In genomic region chr7:110782135-110782534, GRCm38 (mm10) we compare ENCODE assay signal across 10 mouse cellular contexts. TPM values are rescaled to one million over a fixed set of nuclear protein-coding genes. Genes with fewer than 3 reads are reported as not detected.
DNase-seq lines count a peak whose midpoint lies in the region; ATAC-seq and TF ChIP-seq lines count a peak whose summit lies in the region.
"Had no signal": no experiment of that assay in that cellular context is flagged by ENCODE, and none has a peak within 500 bp of the region (broad histone marks: within the 10 kb centered on the region; RNA-seq: fewer than 3 reads in every experiment).

No protein-coding gene starts in this region.

- TF ChIP-seq CTCF in heart, postnatal 0 days (IDR thresholded peaks at IDR 0.05; ENCODE audit: low read depth): no peak

- H3K4me1 ChIP-seq in embryonic facial prominence, embryonic 13.5 days: peaks cover 39% of the 10 kb centered on the region
- H3K4me1 ChIP-seq in embryonic facial prominence, embryonic 10.5 days: peaks cover 65% of the 10 kb centered on the region
- peaks cover 21% of the 10 kb centered on the region for H3K4me1 ChIP-seq in heart, postnatal 0 days (ENCODE audit: control insufficient read depth, insufficient read depth)

- peak; percentile 55; the same call in 1 of the 2 replicates for TF ChIP-seq EP300 in heart, postnatal 0 days (IDR thresholded peaks at IDR 0.05; ENCODE audit: low read depth)

- DNase-seq in embryonic facial prominence, embryonic 10.5 days (ENCODE audit: low spot score): no peak
- peak; percentile 20 for DNase-seq in NIH3T3 (ENCODE audit: low read depth)
- peak; percentile 67 for DNase-seq in heart, postnatal 0 days (ENCODE audit: low spot score)
- DNase-seq in lung, postnatal 25 days (ENCODE audit: low spot score): peak; percentile 57
- DNase-seq in embryo, embryonic 9.5 days (ENCODE audit: extremely low spot score): no peak
- no peak for DNase-seq in cerebellum, adult 11 months
- DNase-seq in urinary bladder, adult 2 months (ENCODE audit: low spot score): no peak
- DNase-seq: right cerebral cortex, adult 18-20 months had no signal

- ATAC-seq in embryonic facial prominence, embryonic 13.5 days (ENCODE audit: insufficient number of reproducible peaks, insufficient read depth, low FRiP score, low TSS enrichment, low read depth): no peak
- ATAC-seq in heart, postnatal 0 days (ENCODE audit: insufficient read depth, low read depth): peak; percentile 75

- no peak overlapping the region for H3K9ac ChIP-seq in embryonic facial prominence, embryonic 13.5 days
- H3K9ac ChIP-seq in heart, postnatal 0 days (replicated peaks; ENCODE audit: low read depth, low read length): no peak overlapping the region

- H3K36me3 ChIP-seq in embryonic facial prominence, embryonic 13.5 days: no peaks in the 10 kb centered on the region
- H3K36me3 ChIP-seq in embryonic facial prominence, embryonic 10.5 days (replicated peaks): no peaks in the 10 kb centered on the region
- peaks cover 5% of the 10 kb centered on the region; the same call in 1 of the 2 replicates for H3K36me3 ChIP-seq in heart, postnatal 0 days (replicated peaks; ENCODE audit: control insufficient read depth, insufficient read depth, low read length)
- H3K36me3 ChIP-seq: hindbrain, embryonic 10.5 days had no signal

- peak overlapping the region; percentile 82 for H3K27ac ChIP-seq in embryonic facial prominence, embryonic 13.5 days
- no peak overlapping the region for H3K27ac ChIP-seq in embryonic facial prominence, embryonic 10.5 days (replicated peaks)
- H3K27ac ChIP-seq in heart, postnatal 0 days (ENCODE audit: low read depth): no peak overlapping the region
- H3K27ac ChIP-seq: hindbrain, embryonic 10.5 days had no signal

- H3K4me2 ChIP-seq in embryonic facial prominence, embryonic 13.5 days: no peak overlapping the region; the same call in 1 of the 2 replicates
- H3K4me2 ChIP-seq in heart, postnatal 0 days (ENCODE audit: low read depth, low read length): no peak overlapping the region

- WGBS in embryonic facial prominence, embryonic 13.5 days: 44% methylated on average over 7 of the region's 7 CpGs
- WGBS in embryonic facial prominence, embryonic 10.5 days: 70% methylated on average over 7 of the region's 7 CpGs
- 22% methylated on average over 7 of the region's 7 CpGs for WGBS in heart, postnatal 0 days

- no peak overlapping the region for H3K4me3 ChIP-seq in embryonic facial prominence, embryonic 13.5 days
- H3K4me3 ChIP-seq in embryonic facial prominence, embryonic 10.5 days: no peak overlapping the region
- no peak overlapping the region for H3K4me3 ChIP-seq in heart, postnatal 0 days (ENCODE audit: low read depth, low read length)
- H3K4me3 ChIP-seq: hindbrain, embryonic 10.5 days had no signal

- no peaks in the 10 kb centered on the region for H3K9me3 ChIP-seq in embryonic facial prominence, embryonic 13.5 days
- H3K9me3 ChIP-seq in embryonic facial prominence, embryonic 10.5 days: no peaks in the 10 kb centered on the region
- no peaks in the 10 kb centered on the region for H3K9me3 ChIP-seq in heart, postnatal 0 days (replicated peaks; ENCODE audit: control insufficient read depth, low read length)
- H3K9me3 ChIP-seq: hindbrain, embryonic 10.5 days had no signal

- H3K27me3 ChIP-seq in embryonic facial prominence, embryonic 13.5 days: no peaks in the 10 kb centered on the region
- H3K27me3 ChIP-seq in embryonic facial prominence, embryonic 10.5 days (replicated peaks; ENCODE audit: low read depth, poor library complexity, severe bottlenecking): no peaks in the 10 kb centered on the region
- H3K27me3 ChIP-seq in heart, postnatal 0 days (ENCODE audit: control insufficient read depth, insufficient read depth, low read length): no peaks in the 10 kb centered on the region

RNA-seq across cellular contexts. Expression of gene Ampd3, which starts 14.1 kb away (rescaled TPM):
- 3.5 and 6.2 TPM in 2 replicates for polyA plus RNA-seq in embryonic facial prominence, embryonic 13.5 days (2015; fragmentation: Nextera tagmentation; extraction: Ambion mirVana)
- polyA plus RNA-seq in embryonic facial prominence, embryonic 10.5 days (2016; fragmentation: Nextera tagmentation; extraction: Ambion mirVana): 1.0 and 1.5 TPM in 2 replicates
- 12.2 and 19.7 TPM in 2 replicates for total RNA-seq in heart, postnatal 0 days (2014; rRNA removed; ENCODE audit: low replicate concordance)
- 12.8 and 15.6 TPM in 2 replicates for polyA plus RNA-seq in heart, postnatal 0 days (2015; fragmentation: Nextera tagmentation; extraction: Ambion mirVana)
- polyA plus RNA-seq in urinary bladder, adult 2 months (2012; rRNA removed): 19.2 and 19.9 TPM in 2 replicates

Comparison
In these comparisons a context has a peak if more than half of its experiments do, and no peak if none do; other contexts are left out.
1. DNase-seq: peak in NIH3T3 (single experiment), heart, postnatal 0 days (single experiment) and lung, postnatal 25 days (single experiment); none in embryonic facial prominence, embryonic 10.5 days (single experiment), embryo, embryonic 9.5 days (single experiment), cerebellum, adult 11 months (single experiment) and urinary bladder, adult 2 months (single experiment).